Mouse (Mus musculus) heart, embryonic 12.5 days (tissue): ENCODE measurements at regions not wholly inside any gene's neighbourhood (a gene's known extent, or its start where the extent isn't known, plus 50 kb on each side); places are given as distances from the start of the nearest gene placed in this dataset. TPM values are rescaled to one million over a fixed set of nuclear protein-coding genes. Genes with fewer than 3 reads are reported as not detected.

Experiments used
- microRNA-seq: library from miRNA; unstranded; fragments of <30 nt; microRNA quantifications from one replicate; pipeline ENCODE4, GENCODE M21; 2017

Small RNA genes lying in the stretch of these regions (microRNA-seq; reads per million reads assigned to microRNA genes)
- not detected for gene Gm22030
